Mouse (Mus musculus) embryo, embryonic 9.5 days (tissue): ENCODE measurements at regions not wholly inside any gene's neighbourhood (a gene's known extent, or its start where the extent isn't known, plus 50 kb on each side); places are given as distances from the start of the nearest gene placed in this dataset.

Source experiments
- DNase-seq: peaks from one replicate; pipeline ENCODE4 v3.0.0-alpha.2; 2017; ENCODE audit errors: extremely low spot score

- DNase-seq, result no peak
These were observed 71.0 kb upstream of the Kcnk2 start for GRCm38 (mm10) chr1:189473071-189473470.

- no peak for DNase-seq
These were observed 56.3 kb upstream of the Kcnk2 start for GRCm38 (mm10) chr1:189458421-189458820.
